Mouse (Mus musculus) forebrain, embryonic 10.5 days (tissue): ENCODE results near the gene Gpr135. TPM values are rescaled to one million over a fixed set of nuclear protein-coding genes. Genes with fewer than 3 reads are reported as not detected.

Experiments
- DNase-seq: peaks from one replicate; pipeline ENCODE4 v3.0.0-alpha.2; 2017; ENCODE audit warnings: low spot score; ENCODE audit errors: extremely low spot score
- H3K27ac ChIP-seq: fragments of 300-500 bp; sonication (generic); 2 replicates; pipeline ENCODE4 v1.5.1; 2016; ENCODE audit warnings: mild to moderate bottlenecking
- H3K27me3 ChIP-seq: fragments of 300-500 bp; sonication (generic); 2 replicates; pipeline ENCODE4 v1.6.1; 2016; ENCODE audit warnings: mild to moderate bottlenecking; ENCODE audit not compliant: poor library complexity, severe bottlenecking
- H3K36me3 ChIP-seq: fragments of 300-500 bp; sonication (generic); replicated peaks from 2 replicates; pipeline ENCODE4 v1.6.1; 2016; ENCODE audit warnings: mild to moderate bottlenecking, moderate library complexity
- H3K4me1 ChIP-seq: fragments of 300-500 bp; sonication (generic); 2 replicates; pipeline ENCODE4 v1.6.1; 2016
- H3K4me3 ChIP-seq: fragments of 300-500 bp; sonication (generic); 2 replicates; pipeline ENCODE4 v1.5.1; 2016; ENCODE audit warnings: mild to moderate bottlenecking, moderate library complexity
- H3K9me3 ChIP-seq: fragments of 300-500 bp; sonication (generic); 2 replicates; pipeline ENCODE4 v1.6.1; 2016; ENCODE audit warnings: mild to moderate bottlenecking, moderate library complexity
- WGBS: fragments of 180-500 bp; shearing (Covaris S2); methylation state at CpG from one replicate; pipeline ENCODE4 v1.1.7; 2016; 5-methylcytosine and 5-hydroxymethylcytosine counted together
- polyA plus RNA-seq: library from polyadenylated mRNA; unstranded; fragments of >200 nt; fragmentation: Nextera tagmentation; extraction: Ambion mirVana; gene quantifications from 2 replicates; pipeline ENCODE4 v1.2.1, GENCODE M21; 2016

Gpr135 gene
- polyA plus RNA-seq, 1 experiment from 2014 or later: 0.32 TPM

GRCm38 (mm10) chr12:72047513-72047912 is 23.4 kb downstream of the Gpr135 start:
- H3K27ac ChIP-seq: no peak overlapping the region
- H3K9me3 ChIP-seq: peaks cover 9% of the 10 kb centered on the region; the same call in 1 of the 2 replicates
- 0 out of 2 replicates have a peak, but pooled peaks cover 2% of the 10 kb centered on the region for H3K4me1 ChIP-seq
- H3K36me3 ChIP-seq: no peaks in the 10 kb centered on the region
- H3K4me3 ChIP-seq: no peak overlapping the region
- 19% methylated on average over 2 of the region's 2 CpGs for WGBS
- DNase-seq: no peak
- H3K27me3 ChIP-seq: no peaks in the 10 kb centered on the region

DNA sequence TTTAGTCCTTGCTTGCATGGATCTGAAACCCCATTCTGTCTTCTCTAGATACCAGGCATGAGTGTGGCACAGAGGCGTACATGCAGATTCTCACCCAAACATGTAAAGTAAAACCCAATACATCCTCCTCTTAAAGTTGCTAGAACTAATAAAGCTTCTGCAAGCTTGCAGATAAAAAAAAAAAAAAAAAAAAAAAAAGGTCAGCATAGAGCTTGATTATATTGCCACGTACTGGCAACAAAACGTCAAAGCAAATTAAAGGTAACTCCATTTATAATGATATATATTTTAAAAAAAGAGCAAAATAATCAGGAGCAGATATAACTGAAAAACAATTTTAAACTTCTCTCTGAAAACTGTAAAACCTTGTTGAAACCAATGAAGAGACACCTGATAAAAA is 29.7 kb downstream of the Gpr135 start:
- peaks cover 7% of the 10 kb centered on the region for H3K4me1 ChIP-seq
- H3K27ac ChIP-seq: no peak overlapping the region
- no peaks in the 10 kb centered on the region; the same call in 1 of the 2 replicates for H3K9me3 ChIP-seq
- H3K4me3 ChIP-seq: no peak overlapping the region
- no peaks in the 10 kb centered on the region for H3K27me3 ChIP-seq
- no peak for DNase-seq
- no peaks in the 10 kb centered on the region for H3K36me3 ChIP-seq
- 97% methylated on average over 3 of the region's 3 CpGs for WGBS

DNA sequence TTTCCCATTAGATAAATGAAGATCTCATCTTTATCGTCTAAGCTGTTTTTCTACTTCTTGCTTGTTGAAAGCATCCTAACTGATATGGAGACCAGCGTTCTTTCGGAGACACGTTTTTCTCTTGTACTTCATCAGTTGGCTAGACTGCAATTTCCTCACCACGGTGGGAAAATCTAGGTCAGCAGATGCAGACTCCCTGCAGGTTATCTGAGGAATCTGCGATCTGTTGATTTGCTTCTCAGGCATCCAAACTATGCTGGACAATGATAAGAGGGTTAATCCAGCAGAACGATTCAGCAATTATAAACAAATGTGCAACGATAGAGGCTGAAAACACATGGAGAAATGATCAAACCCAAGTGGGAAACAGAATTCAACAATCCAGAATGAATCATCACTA is 31.4 kb downstream of the Gpr135 start:
- Histone ChIP-seq H3K4me1 (peaks cover 9% of the 10 kb centered on the region), H3K36me3 (no peaks in the 10 kb centered on the region), H3K27me3 (no peaks in the 10 kb centered on the region), H3K4me3 (no peak overlapping the region), H3K27ac (no peak overlapping the region), H3K9me3 (no peaks in the 10 kb centered on the region; the same call in 1 of the 2 replicates)
- DNase-seq: no peak
- WGBS: 87% methylated on average over 8 of the region's 8 CpGs

DNA sequence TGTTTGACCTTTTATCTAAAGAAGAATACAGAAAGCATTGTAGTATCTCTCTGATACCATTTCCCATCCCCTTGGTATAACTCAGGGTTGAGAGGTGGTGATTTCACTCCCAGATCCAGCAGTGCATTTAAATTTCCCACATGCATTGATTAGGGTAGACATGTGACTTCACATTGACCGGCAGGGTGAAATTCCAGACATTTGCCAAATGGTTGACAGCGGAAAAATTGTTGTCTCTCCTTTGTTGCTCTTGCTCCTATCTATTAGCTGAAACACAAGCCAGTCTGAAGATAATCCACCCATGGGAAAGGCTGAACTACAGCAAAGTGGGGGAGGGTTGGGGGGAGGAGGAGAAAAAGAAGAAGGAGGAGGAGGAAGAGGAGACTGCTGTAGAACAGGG is 32.1 kb downstream of the Gpr135 start:
- H3K4me3 ChIP-seq: no peak overlapping the region
- H3K27ac ChIP-seq: no peak overlapping the region
- no peak for DNase-seq
- H3K4me1 ChIP-seq: peaks cover 9% of the 10 kb centered on the region
- WGBS: 78% methylated on average over 2 of the region's 2 CpGs
- H3K36me3 ChIP-seq: no peaks in the 10 kb centered on the region
- no peaks in the 10 kb centered on the region for H3K27me3 ChIP-seq
- H3K9me3 ChIP-seq: no peaks in the 10 kb centered on the region; the same call in 1 of the 2 replicates

DNA sequence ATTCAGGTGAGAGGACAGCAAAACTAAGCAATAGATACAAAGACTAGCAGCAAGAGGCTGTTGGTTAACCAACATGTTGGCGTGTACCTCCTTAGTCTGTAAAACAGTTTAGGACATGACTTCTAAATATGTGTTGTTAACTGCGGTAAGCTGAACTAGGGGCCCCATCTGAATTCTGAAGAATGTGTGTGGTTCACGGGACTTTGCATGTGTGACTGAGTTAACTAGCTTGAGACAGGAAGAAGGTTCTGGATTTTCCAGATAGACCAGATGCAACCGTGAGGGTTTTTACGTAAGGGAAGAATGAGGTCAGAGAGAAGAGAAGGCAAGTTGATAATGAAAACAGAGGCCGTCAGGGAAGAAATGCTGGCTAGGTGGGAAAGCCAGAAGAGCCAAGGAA is 33.9 kb downstream of the Gpr135 start:
- no peak for DNase-seq
- Histone ChIP-seq H3K9me3 (no peaks in the 10 kb centered on the region; the same call in 1 of the 2 replicates), H3K27me3 (no peaks in the 10 kb centered on the region), H3K36me3 (no peaks in the 10 kb centered on the region), H3K27ac (no peak overlapping the region), H3K4me3 (no peak overlapping the region), H3K4me1 (peaks cover 9% of the 10 kb centered on the region)
- WGBS: 92% methylated on average over 6 of the region's 6 CpGs

DNA sequence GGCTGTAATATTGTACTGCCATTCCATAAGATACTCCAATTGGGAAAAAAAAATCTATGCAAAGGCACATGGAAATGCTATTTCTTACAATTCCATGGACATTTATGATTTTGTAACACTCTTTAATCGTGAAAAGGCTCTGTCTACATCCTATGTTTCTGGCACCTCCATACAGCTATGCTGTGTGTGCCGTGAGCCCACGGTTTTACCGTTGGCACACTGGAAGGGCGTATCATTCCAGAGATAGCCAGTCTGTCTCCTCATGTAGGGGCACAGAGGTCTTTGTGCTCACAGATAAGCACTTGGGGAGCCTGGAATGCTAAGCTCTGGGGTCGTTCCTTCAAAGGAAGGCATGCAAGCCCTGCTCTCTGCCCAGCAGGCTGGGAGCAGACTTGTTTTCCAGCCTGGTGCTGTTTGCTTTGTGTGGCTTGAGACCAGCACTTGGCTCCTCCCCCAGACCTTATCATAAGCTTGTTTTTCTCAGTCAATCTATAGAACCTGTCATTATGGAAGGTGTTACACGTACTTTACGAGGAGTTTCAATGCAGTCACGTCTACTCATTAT is 34.7 kb downstream of the Gpr135 start:
- 73% methylated on average over 9 of the region's 9 CpGs for WGBS
- H3K9me3 ChIP-seq: no peaks in the 10 kb centered on the region; the same call in 1 of the 2 replicates
- no peaks in the 10 kb centered on the region for H3K36me3 ChIP-seq
- DNase-seq: no peak
- H3K4me3 ChIP-seq: no peak overlapping the region
- H3K27me3 ChIP-seq: no peaks in the 10 kb centered on the region
- no peak overlapping the region for H3K27ac ChIP-seq
- peaks cover 9% of the 10 kb centered on the region for H3K4me1 ChIP-seq

- no peaks in the 10 kb centered on the region for H3K9me3 ChIP-seq
- no peak overlapping the region for H3K4me3 ChIP-seq
- no peak for DNase-seq
- no peak overlapping the region for H3K27ac ChIP-seq
- H3K36me3 ChIP-seq: no peaks in the 10 kb centered on the region
- peaks cover 4% of the 10 kb centered on the region for H3K4me1 ChIP-seq
- 89% methylated on average over 6 of the region's 6 CpGs for WGBS
- H3K27me3 ChIP-seq: no peaks in the 10 kb centered on the region
Observed at GRCm38 (mm10) chr12:72031794-72032193, 39.1 kb downstream of the Gpr135 start.

DNA sequence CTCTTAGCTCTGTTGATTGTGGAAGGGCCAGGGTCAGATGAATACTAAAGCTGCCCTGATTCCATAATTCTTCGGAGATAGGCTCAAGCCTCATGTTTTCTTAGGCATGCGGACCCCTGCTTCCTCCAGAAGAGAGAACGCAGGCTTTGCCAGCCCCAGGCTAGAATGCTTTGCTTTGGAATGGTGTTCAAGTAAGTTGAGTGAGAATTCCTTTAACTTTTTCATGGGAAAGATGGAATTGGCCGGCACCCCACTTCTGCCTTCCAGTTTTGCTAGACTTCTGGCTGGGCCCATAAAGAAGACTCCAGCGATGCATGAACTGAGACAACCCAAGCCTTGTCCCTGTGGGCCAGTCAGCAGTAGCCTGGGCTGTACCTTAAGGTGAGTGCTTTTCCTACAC is 39.8 kb downstream of the Gpr135 start:
- Histone ChIP-seq H3K36me3 (no peaks in the 10 kb centered on the region), H3K27ac (no peak overlapping the region), H3K4me1 (peaks cover 1% of the 10 kb centered on the region), H3K9me3 (no peaks in the 10 kb centered on the region), H3K4me3 (no peak overlapping the region), H3K27me3 (no peaks in the 10 kb centered on the region)
- WGBS: 86% methylated on average over 5 of the region's 5 CpGs
- DNase-seq: no peak

GRCm38 (mm10) chr12:72025275-72025795 is 45.6 kb downstream of the Gpr135 start:
- Histone ChIP-seq H3K4me1 (peaks cover 6% of the 10 kb centered on the region; the same call in 1 of the 2 replicates), H3K27ac (no peak overlapping the region), H3K27me3 (no peaks in the 10 kb centered on the region), H3K4me3 (no peak overlapping the region), H3K36me3 (no peaks in the 10 kb centered on the region), H3K9me3 (no peaks in the 10 kb centered on the region)
- DNase-seq: no peak
- WGBS: 71% methylated on average over 6 of the region's 6 CpGs

- Histone ChIP-seq H3K27me3 (no peaks in the 10 kb centered on the region), H3K27ac (no peak overlapping the region), H3K4me1 (peaks cover 6% of the 10 kb centered on the region; the same call in 1 of the 2 replicates), H3K4me3 (no peak overlapping the region), H3K36me3 (no peaks in the 10 kb centered on the region), H3K9me3 (no peaks in the 10 kb centered on the region)
- 96% methylated on average over 5 of the region's 5 CpGs for WGBS
- DNase-seq: no peak
Observed at GRCm38 (mm10) chr12:72023572-72023971, 47.4 kb downstream of the Gpr135 start.

GRCm38 (mm10) chr12:72022790-72023189 is 48.1 kb downstream of the Gpr135 start:
- peaks cover 6% of the 10 kb centered on the region; the same call in 1 of the 2 replicates for H3K4me1 ChIP-seq
- H3K27me3 ChIP-seq: no peaks in the 10 kb centered on the region
- H3K27ac ChIP-seq: no peak overlapping the region
- DNase-seq: no peak
- no peak overlapping the region for H3K4me3 ChIP-seq
- 96% methylated on average over 3 of the region's 3 CpGs for WGBS
- H3K36me3 ChIP-seq: no peaks in the 10 kb centered on the region
- H3K9me3 ChIP-seq: no peaks in the 10 kb centered on the region

GRCm38 (mm10) chr12:72021543-72021942 is 49.4 kb downstream of the Gpr135 start:
- H3K27me3 ChIP-seq: no peaks in the 10 kb centered on the region
- WGBS: 89% methylated on average over 5 of the region's 5 CpGs

GRCm38 (mm10) chr12:72020285-72020684 is 50.6 kb downstream of the Gpr135 start:
- no peaks in the 10 kb centered on the region for H3K9me3 ChIP-seq
- WGBS: 89% methylated on average over 4 of the region's 4 CpGs
- H3K36me3 ChIP-seq: no peaks in the 10 kb centered on the region
- no peak overlapping the region for H3K4me3 ChIP-seq
- no peaks in the 10 kb centered on the region for H3K27me3 ChIP-seq
- no peak overlapping the region for H3K27ac ChIP-seq
- DNase-seq: no peak
- H3K4me1 ChIP-seq: peaks cover 4% of the 10 kb centered on the region; the same call in 1 of the 2 replicates

More at GRCm38 (mm10) chr12:72021543-72021942, 49.4 kb downstream of the Gpr135 start:
- no peak for DNase-seq
- Histone ChIP-seq H3K36me3 (no peaks in the 10 kb centered on the region), H3K4me1 (peaks cover 6% of the 10 kb centered on the region; the same call in 1 of the 2 replicates), H3K27ac (no peak overlapping the region), H3K4me3 (no peak overlapping the region), H3K9me3 (no peaks in the 10 kb centered on the region)
